Mouse (Mus musculus): ENCODE data around the gene Gm42791. TPM values are rescaled to one million over a fixed set of nuclear protein-coding genes. Genes with fewer than 3 reads are reported as not detected.

Gene Gm42791
- polyA plus RNA-seq, 2 experiments from 2014 or later, result not detected

DNA sequence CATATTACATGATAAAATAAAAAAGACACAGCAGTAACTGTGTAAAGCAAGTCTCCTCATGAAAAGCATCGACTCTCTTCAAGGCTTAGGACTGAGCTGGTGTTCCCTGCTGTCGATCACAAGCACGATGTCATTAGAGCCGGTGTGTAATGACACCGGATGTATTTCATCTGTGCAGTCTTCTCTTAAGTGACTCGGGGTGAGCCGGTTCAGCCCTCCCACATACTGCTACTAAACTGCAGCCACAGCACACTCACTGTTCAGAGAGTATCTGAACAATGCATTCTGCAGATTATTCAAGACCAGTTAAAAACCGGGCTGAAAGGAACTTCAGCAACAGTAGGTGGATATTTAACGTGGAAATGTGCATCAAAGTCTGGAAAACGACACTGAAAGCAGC is 71.5 kb downstream of the Gm42791 start:
- no peak for ATAC-seq

DNA sequence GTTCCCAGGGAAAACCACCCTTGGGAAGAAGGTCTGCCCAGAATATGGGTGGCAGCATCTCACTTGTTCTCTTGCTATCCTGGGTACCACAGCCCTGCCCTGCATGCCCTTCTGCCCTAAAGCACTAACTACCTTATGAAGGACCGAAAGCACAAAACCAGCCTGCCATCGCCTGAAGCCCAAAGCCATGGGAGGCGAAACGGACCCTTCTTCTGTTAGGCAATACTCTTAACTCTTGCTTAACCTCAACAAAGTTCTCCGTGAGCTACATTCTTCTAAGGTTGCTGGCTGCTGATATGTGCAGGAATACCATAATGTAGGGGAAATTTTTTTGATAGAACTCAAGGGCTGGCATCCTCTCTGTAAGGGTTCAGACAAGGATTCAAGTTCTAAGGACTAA is 72.2 kb downstream of the Gm42791 start:
- no peak for ATAC-seq

GRCm38 (mm10) chr5:148918049-148918448 is 76.9 kb downstream of the Gm42791 start:
- no peak for ATAC-seq

DNA sequence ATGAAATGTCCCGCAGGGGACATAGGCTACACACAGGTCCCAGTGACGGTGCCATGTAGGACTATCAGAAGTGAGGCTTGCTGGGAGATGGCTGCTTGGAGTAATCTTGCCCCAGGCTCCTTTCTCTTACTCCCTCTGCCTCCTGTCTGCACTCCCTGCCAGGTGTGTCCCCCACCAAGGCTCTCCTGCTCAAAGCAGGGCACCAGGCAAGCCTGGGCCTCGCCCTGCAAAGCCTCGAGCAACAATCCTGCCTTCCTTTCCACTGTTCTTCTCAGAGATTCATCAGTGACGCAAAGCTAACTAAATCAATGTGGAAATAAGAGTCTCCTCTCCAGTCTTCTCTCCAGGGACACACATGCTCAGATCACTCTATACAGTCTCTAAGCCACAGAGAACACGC is 78.2 kb downstream of the Gm42791 start:
- no peak for ATAC-seq

DNA sequence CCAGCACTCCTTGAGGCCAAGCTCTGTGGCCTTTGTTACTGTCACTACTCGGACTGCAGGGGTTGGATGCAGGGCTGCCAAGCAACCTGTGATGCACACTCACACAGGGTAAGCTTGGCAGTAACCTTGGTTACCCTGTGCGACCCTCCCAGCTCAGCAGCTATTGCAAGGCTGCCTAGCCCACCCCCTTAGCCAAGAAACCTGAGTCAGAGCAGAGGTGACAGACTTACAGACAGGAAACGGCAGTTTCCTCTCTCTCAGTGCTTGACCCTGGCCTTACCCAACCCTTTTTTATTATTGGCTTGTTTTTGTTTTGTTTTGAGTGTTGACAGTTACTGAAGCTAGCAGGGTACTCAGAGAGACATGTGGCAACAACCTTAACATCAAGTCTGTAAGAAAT is 82.7 kb downstream of the Gm42791 start:
- peak; percentile 70 for ATAC-seq

- peak; percentile 62 for ATAC-seq
Measured at GRCm38 (mm10) chr5:148910066-148910465, 84.9 kb downstream of the Gm42791 start.

DNA sequence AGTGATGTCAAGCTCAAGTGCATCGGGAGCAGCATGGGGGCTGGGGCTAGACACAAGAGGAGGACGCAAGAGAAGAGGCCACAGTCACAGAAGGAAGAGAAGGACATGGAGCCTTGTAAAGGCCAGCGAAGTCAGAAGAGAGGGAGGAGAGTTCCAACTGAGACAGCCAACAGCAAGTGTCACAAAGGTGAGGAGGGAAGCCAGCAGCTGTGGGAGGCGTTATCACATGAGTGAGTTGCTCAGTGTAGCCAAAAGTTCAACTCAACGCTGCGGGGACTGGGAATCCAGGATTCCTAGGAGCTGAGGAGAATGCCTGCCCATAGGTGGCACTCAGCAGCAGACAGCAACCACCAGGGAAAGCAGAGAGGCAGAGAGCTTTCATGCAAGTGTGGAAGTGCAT is 85.5 kb downstream of the Gm42791 start:
- no peak for ATAC-seq

- no peak for ATAC-seq
Measured at GRCm38 (mm10) chr5:148909057-148909395, 85.9 kb downstream of the Gm42791 start.

DNA sequence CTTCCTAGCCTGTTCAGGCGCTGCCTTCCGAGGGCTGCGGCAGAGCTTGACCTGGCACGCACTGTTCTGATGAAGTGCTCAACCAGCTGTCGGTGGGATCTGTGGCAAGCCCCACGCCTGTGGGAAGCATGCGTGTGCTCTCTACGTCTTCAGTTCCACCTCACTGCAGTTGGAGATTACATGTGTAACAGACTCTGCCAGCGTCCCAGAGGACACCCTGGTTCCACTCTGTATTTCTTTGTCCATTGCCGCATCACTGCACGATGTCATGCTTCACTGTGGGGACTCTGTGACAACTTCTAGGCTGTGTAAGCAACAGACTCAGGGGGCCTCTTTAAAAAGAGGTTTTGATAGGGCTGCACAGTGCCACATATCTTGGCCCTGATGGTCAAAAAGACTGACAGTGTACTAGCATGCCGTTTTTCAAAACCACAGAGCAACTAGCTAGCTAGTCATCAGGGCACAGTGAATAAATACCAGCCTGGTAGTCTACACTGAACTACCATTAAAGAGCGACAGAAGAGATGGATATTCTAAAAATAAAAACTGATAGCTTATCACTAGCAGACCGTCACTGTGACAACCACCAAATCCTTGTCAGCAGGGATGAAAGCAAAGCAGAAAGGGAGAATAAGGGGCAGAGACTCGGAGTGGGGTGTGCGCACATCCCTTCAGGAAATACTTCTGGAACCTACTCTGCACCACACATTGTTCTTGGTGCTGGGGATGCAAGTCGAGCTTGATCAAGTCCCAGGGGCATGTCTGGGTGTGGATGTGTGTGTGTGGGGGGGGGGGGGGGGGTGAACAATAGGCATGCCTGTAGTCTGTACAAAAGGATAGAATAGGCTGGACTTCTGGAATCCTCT is 86.5 kb downstream of the Gm42791 start:
- no peak for ATAC-seq

DNA sequence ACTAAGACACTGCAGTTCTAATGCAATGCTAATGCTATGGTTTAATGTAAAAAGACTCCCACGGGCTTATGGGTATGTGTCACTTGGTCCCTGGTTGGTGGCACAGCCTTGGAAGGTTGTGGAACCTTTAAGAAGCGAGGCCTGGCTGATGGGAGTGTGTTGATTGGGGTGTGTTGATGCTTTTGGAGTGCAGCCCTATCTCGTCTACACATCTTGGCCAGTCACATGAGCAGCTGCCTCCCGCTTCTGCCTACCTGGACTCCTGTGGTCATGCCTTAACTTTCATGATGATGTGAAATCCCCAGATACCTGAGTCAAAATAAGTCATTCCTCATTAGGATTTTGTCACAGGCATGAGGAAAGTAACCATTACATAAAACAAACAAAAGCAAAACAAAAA is 88.6 kb downstream of the Gm42791 start:
- ATAC-seq, result no peak

GRCm38 (mm10) chr5:148904846-148905245 is 90.1 kb downstream of the Gm42791 start:
- peak; percentile 87 for ATAC-seq

GRCm38 (mm10) chr5:148899361-148899760 is 95.6 kb downstream of the Gm42791 start:
- no peak for ATAC-seq

DNA sequence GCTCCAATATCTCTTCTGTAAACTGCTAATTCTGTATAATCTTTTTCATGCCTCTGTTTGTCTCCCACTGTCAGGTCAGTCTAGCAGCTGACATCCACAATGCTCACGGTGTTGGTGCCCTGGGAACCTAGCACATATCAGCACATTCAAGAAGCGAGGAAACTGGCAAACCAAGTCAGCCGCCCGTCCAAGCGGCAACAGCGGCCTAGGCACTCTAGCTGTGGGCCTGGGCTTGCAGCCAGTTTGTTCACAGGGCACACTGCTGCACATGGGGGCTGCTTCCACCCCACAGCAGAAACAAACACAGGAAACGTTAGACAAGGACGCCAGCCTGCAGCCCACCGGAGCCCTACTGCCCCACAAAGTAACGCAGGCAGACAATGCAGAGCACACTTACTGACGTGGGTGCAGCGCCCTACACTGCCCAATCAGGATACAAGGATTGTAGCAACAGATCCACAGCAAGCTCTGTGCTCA is 97.0 kb downstream of the Gm42791 start:
- no peak for ATAC-seq

DNA sequence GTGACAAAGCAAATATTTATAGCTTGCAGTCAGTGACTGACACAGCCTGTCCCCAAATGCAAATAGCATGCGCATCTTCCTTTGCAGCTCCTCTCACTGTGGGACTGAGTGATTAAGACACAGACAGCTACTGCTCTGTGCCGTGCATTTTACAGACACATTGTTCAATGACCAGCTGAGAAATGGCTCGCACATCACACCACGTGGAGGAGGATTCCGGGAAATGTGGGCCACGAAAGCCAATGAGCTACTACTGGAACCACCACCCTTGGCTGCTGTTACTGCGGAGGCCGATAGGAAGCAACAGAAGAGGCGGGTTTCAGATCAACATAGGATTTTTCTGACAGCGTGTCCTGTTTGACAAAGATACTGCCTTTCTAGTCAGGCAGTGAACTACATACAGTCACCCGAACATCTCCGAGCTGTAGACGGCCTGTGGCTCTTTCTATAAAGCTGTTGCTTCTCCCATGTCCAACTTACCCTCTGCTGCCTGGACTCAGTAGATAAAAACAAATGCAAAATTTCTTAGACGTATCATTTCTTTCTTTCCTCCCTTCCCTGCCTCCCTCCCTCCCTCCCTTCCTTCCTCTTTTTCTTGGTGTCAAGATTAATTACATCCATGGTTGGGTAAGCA is 97.8 kb downstream of the Gm42791 start:
- ATAC-seq, result no peak

DNA sequence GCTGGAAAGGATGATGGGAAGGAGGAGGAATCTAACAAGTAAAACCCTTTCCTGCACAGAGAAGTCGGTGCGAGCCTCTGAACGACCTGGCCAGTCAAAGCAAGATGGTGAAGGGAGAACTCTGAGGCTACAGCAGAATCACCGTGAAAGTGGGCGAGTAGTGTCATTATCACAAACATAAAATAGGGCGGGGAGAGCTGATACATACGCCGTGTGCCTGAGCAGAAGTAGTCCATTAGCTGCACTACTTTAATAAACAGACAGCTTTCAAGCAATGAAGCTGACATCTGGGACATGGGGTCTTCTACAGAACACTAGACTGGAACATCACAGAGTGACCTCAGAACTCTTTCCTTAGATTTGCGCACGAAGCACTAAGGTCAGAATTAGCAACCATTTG is 98.4 kb downstream of the Gm42791 start:
- ATAC-seq, result no peak

GRCm38 (mm10) chr5:148895833-148896232 is 99.1 kb downstream of the Gm42791 start:
- ATAC-seq, result no peak

DNA sequence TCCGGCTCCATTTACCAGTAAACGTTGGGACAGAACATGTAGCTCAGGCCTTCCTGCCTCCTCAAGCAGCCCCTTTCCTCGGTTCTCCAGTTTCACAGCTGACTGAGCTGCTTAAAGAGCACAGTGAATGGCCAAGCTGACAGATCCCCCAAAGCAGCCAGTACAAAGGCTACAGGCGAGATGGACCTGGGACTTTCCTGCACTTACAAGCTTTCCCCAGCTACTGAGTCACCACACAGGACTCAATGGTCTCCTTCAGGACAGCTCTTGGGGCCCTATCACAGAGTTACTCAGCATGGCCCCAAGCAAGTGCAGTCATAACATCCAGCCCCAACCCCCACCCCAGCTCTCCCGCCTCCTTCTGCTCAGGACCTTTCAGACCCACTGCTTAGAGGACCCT is 99.9 kb downstream of the Gm42791 start:
- ATAC-seq, result no peak

DNA sequence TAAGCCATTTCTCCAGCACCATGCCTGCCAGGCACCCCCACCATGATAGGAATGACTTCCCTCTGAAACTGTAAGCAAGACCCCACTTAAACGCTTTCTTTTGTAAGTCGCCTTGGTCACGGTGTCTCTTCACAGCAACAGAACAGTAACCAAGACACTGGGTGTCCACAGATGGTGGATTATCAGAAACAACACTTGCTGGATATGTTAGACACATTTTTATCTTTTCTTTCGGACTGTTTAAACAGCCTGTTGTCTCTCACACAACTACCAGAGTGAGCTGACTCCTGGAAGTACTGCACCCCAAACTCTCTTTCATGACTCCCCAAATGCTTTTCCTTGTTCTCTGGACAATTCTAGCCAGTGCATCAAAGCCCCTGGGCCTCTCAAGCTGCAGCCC is 104.7 kb downstream of the Gm42791 start:
- no peak for ATAC-seq

DNA sequence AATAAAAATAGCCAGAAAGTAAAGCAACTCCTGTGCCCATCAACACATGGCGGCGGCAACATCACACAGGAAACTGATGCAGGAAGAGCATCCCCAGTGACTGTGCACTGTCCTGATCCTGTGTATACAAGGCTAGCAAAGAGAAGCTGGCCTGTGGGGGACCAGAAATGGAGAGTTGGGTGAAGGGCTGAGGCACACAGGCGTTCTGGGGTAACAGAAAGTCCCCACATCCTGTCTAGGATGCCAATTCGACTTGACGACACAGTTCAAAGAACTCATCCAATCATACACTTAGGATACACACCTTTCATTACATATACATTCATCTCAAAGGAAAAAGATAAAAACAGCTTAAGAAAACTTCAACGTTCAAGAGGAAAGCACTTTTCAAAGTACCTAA is 106.9 kb downstream of the Gm42791 start:
- ATAC-seq, result peak; percentile 93

- ATAC-seq, result no peak
Measured at GRCm38 (mm10) chr5:148885821-148886609, 108.9 kb downstream of the Gm42791 start.

GRCm38 (mm10) chr5:148883671-148884070 is 111.3 kb downstream of the Gm42791 start:
- no peak for ATAC-seq

DNA sequence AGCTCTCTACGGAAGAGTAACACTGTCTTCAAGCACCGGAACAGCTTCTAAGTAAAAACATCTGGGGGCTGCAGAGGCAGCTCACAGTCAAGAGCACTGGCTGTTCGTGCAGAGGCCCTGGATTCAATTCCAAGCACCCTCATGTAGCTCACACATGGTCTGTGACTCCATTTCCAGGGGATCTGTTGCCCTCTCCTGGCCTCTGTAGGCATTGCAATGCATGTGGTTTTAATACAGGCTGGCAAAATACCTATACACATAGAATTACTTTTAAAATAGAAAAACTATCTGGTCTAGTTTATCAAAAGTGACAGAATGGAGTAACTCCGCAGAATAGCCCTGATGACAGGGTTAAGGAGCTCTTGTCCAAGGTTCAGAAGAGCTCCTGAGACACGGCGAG is 115.7 kb downstream of the Gm42791 start:
- ATAC-seq, result no peak

DNA sequence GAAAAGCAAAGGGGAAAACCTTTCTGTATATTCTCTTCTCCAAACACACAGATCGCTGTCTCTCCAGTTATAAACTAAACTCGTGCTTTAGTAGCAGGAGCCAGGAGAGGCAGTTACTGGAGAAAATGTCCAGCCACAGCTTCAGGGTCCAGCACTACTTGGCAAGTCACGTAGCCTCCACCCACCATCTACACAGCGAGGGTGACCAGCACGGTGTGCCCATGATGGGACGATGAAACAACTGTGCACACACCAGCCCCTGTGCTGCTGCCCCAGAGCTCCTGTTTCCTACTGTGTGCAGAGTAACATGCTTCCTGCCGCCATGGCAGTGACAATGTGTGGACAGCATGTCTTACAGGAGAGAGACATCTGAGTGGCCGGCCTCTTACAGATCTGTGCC is 121.8 kb downstream of the Gm42791 start:
- ATAC-seq, result no peak

All from activated CD4-positive, CD25-positive, alpha-beta regulatory T cell, adult 4 months (primary cell).